Mouse (Mus musculus) fibroblast of lung, adult 2 months (primary cell): ENCODE data around the gene Hbb-bh1.
"Not testable (repeated sequence)": the region's sequence is repeated elsewhere in the genome, so short reads cannot be mapped to it uniquely, and the experiment has no call there.

ENCODE experiments used
- DNase-seq: peaks from one replicate; pipeline ENCODE4 v3.0.0-alpha.2; 2011; ENCODE audit warnings: low read depth

Hbb-bh1 gene

DNA sequence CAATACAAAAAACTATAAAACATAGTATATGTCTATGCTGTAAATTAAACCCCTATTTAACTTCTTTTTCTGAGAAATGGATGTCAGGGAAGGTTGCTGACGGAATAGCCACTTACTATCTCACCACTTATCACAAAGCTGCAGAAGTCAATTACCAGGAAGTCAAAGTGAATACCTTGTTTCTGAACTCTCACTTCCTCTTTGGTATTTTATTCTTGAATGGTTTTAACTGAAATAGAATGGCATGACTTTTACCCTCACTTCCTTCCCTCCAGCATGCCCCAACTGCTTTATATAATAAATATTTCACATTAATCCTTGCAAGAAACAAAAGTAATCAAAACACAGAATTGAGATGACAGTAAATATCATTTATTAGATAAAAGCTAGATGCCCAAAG lies 30.8 kb downstream of the Hbb-bh1 start:
- no peak for DNase-seq

DNA sequence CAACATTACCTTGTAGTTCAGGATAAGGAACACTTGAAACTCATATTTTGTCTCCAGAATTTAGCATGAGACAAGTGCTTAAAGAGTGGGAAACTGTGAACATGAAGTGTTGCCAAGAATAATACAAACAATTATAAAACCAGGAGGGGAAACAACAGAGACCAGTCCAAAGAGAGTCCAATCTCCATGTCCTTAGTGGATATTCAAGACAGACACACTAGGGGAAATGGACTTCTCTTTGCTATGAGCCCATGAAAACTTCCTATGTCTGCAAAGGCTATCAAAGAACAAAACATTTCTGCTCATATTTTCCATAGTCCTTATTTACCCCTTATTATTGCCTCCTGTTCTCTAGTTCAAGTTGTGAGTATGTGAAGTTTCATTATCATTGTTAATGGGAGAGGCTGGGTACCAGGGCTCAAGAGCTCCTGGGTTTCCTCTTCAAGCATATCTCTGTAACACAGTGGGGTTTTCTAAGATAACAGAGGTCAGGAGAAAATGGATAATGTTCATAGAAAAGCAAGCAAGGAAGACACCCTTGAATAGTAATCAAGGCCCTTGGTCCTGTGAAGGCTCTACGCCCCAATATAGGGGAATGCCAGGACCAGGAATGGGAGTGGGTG lies 31.6 kb downstream of the Hbb-bh1 start:
- no peak for DNase-seq

DNA sequence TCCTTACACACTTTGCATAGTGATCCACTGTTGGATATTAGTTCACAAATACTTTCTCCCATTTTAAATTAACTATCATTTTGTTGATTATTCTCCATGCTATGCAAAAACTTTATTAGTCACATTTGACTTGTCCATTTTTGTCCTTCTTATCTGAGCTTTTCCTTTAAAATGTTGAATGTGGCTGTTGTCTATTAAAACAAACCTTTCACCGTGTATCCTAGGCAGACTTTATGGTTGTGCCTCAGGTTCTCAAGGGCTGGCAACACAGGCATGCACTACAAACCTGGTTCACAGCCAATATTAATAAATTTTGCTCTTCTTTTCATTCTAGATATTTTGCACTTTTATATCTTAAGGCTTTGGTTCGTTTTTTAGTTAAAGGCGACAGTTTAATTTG lies 32.2 kb downstream of the Hbb-bh1 start:
- no peak for DNase-seq

DNA sequence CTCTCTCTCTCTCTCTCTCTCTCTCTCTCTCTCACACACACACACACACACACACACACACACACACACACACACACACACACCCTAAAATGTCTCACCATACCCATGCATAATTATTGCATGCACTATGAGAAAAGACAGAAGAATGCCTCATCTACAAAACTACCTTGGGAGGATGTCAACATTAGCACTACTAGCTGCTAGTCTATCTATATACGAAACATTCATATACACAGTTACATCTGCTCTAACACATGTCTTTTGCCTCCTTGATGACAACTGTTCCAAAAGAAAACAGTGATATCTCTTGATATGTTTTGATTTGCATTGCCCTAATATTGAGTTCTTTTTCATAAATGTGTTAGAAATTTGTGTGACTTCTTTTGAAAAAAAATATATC lies 32.7 kb downstream of the Hbb-bh1 start:
- no peak for DNase-seq

DNA sequence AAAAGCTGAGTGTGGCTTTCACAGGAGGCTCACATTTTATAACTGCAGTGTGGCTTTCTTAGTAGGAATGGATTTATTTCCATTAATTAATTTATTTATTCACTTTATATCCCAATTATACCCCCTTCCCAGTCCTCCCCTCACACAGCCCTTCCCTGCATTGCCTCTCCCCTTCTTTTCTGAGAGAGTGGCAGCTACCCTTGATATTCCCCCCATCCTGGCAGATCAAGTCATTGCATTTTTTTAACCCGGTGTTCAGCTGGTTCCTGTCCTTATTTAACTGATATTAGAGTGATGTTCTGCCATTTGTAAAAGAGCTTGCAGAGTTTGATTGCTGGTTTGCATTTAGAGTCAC lies 33.2 kb downstream of the Hbb-bh1 start:
- no peak for DNase-seq

DNA sequence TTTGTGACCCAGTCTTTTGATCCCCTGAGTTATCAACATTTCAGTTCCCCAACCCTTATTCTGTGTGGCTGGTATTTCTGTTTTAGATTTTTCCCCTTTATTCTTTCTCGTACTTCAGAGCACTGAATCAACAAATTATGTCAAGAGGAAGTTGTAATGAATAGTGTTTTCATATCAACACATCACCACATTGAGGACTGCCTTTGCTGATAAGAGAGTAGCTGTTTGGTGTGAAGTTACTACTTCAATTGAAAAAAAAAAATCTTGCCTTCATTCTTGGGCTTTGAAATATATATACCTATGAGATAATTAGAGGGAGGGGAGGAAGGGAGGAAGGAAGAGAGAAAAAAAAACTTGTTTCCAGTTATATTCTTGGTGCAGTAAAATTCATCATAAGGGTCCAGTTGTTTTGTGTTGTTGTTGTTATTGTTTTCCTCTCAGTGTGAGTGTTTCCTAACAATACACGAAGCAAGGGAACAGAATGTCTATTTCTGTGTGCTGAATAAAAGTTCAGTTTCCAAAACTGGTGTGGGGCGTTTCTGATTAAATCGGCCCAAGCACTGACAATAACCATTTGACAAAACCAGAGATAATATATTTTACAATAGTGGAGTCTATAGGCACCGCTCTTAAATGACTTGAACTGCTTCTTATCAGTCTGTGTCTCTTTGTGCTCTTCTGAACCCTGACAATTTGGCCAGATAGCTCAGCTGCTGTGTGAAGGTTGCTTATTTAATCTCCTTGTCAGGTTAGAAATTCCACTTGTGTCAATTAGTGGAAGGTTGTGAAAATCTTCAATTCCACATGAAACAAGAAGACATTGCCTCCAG lies 33.8 kb downstream of the Hbb-bh1 start:
- no peak for DNase-seq

DNA sequence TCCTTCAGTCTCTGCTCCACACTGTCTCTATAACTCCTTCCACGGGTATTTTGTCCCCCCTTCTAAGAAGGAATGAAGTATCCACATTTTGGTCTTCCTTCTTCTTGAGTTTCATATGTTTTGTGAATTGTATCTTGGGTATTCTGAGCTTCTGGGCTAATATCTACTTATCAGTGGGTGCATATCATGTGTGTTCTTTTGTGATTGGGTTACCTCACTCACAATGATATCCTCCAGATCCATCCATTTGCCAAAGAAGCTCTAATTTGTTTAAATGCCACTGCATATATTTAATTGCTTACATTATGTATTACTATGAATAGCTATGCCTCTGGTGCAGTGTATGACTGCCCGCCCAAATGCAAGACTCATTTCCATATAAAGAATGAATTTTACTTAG lies 34.8 kb downstream of the Hbb-bh1 start:
- not testable (repeated sequence) for DNase-seq

DNA sequence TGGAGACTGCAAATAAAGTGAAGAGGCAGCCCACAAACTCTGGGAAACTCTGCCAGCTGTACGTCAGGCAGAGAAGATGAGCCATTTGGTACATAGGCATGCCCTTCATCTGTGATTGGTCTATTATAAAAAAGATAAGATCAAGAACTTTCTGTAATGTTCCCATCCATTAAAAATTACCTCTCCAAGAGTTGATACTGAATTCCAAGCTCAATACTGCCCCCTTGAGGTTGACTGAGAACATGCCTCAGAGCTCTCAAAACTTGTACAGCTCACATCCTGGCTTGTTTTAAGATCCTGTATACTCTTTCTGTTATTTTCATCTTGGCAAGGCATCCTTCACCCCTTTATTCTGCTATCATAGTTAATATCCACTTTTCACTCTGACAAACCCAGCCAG lies 36.1 kb downstream of the Hbb-bh1 start:
- no peak for DNase-seq

DNA sequence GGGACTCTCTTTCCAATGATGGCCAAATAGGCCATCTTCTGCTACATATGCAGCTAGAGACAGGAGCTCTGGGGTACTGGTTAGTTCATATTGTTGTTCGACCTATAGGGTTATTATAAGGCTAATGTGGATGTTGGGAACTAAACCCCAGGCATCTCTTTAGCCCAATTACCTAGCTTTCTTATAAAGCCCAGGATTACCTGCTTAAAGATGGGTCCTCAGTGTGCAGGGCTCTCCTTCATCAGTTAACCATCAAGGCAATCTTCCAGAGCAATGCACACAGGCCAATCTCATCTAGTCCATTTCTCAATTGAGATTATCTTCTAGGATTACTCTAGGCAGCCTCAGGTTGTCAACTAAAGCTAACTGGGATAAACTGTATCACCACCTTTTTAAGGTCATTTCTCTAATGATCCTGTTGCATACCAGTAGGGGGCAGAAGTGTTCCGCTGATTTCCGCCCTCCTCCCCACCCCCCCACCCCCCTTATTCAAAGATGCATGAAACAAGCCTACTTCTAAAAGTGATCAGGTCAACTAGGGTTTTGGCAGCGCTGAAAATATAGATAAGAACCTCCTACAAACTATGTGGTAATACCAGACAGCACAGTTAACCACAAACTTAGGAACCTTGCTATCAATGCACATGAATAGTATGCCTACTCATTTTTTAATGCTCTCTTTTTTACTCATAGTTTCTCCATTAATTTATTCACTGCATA lies 50.1 kb downstream of the Hbb-bh1 start:
- no peak for DNase-seq

DNA sequence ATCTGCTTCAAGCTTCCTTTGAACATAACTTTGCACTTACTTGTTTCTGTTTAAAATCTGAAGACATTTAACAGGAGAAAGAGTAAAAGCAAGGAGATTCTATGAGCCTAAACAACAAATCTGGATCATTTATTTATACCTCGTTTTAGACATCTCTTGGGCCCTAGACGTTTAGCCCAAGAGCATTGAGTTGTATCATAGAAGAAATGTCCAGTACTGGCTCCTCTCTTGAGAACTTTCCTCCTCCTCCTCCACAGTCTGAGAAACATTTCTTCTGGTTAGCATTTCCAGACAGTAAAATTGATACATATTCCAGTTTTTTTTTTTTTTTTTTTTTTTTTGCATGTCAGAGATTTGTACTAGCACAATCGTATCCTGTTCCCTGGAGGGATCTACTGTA lies 51.2 kb downstream of the Hbb-bh1 start, which contains the start of gene Olfr67:
TSS of gene Olfr67 (minus strand) at position 101 of the 400 bp plus-strand sequence.
- no peak for DNase-seq
